9 mouse cellular contexts compared by ENCODE assay signal in genomic region chr12:13602414-13602813, GRCm38 (mm10).
DNase-seq lines count a peak whose midpoint lies in the region; ATAC-seq and TF ChIP-seq lines count a peak whose summit lies in the region.
"Had no signal": no experiment of that assay in that cellular context is flagged by ENCODE, and none has a peak within 500 bp of the region (broad histone marks: within the 10 kb centered on the region; RNA-seq: fewer than 3 reads in every experiment).

No protein-coding gene starts in this region.

- H3K9me3 ChIP-seq in heart, postnatal 0 days (replicated peaks; ENCODE audit: control insufficient read depth, low read length) = no peaks in the 10 kb centered on the region
- no peaks in the 10 kb centered on the region for H3K9me3 ChIP-seq in heart, embryonic 10.5 days
- no peaks in the 10 kb centered on the region for H3K9me3 ChIP-seq in hindbrain, embryonic 16.5 days (ENCODE audit: control insufficient read depth, low read length)
- H3K9me3 ChIP-seq: liver, embryonic 15.5 days had no signal

- TF ChIP-seq CTCF in heart, postnatal 0 days (IDR thresholded peaks at IDR 0.05; ENCODE audit: low read depth) = peak; percentile 51

- no peaks in the 10 kb centered on the region for H3K36me3 ChIP-seq in heart, postnatal 0 days (replicated peaks; ENCODE audit: control insufficient read depth, insufficient read depth, low read length)
- H3K36me3 ChIP-seq in heart, embryonic 10.5 days = no peaks in the 10 kb centered on the region
- H3K36me3 ChIP-seq in hindbrain, embryonic 16.5 days (ENCODE audit: control insufficient read depth, insufficient read depth, low read length) = no peaks in the 10 kb centered on the region
- H3K36me3 ChIP-seq: liver, embryonic 15.5 days had no signal

- ATAC-seq in heart, postnatal 0 days (ENCODE audit: insufficient read depth, low read depth) = peak; percentile 24; the same call in 1 of the 2 replicates
- 0 out of 2 replicates have a peak, but pooled peaks have one; percentile 31 for ATAC-seq in hindbrain, embryonic 16.5 days

- H3K4me1 ChIP-seq in heart, postnatal 0 days (ENCODE audit: control insufficient read depth, insufficient read depth) = no peaks in the 10 kb centered on the region
- H3K4me1 ChIP-seq in heart, embryonic 10.5 days = no peaks in the 10 kb centered on the region
- H3K4me1 ChIP-seq in hindbrain, embryonic 16.5 days (ENCODE audit: control insufficient read depth, insufficient read depth, low read depth, low read length) = no peaks in the 10 kb centered on the region
- H3K4me1 ChIP-seq: liver, embryonic 15.5 days had no signal

- no peak for TF ChIP-seq EP300 in heart, postnatal 0 days (IDR thresholded peaks at IDR 0.05; ENCODE audit: low read depth)

- no peak overlapping the region for H3K4me2 ChIP-seq in heart, postnatal 0 days (ENCODE audit: low read depth, low read length)
- no peak overlapping the region for H3K4me2 ChIP-seq in hindbrain, embryonic 16.5 days (ENCODE audit: low read length)
- H3K4me2 ChIP-seq: liver, embryonic 15.5 days had no signal

- H3K9ac ChIP-seq in heart, postnatal 0 days (replicated peaks; ENCODE audit: low read depth, low read length) = no peak overlapping the region
- no peak overlapping the region for H3K9ac ChIP-seq in hindbrain, embryonic 16.5 days (ENCODE audit: low read depth, low read length)
- H3K9ac ChIP-seq: liver, embryonic 15.5 days had no signal

- no peak overlapping the region for H3K27ac ChIP-seq in heart, postnatal 0 days (ENCODE audit: low read depth)
- no peak overlapping the region for H3K27ac ChIP-seq in heart, embryonic 10.5 days
- H3K27ac ChIP-seq in hindbrain, embryonic 16.5 days (ENCODE audit: low read depth, low read length) = no peak overlapping the region
- H3K27ac ChIP-seq: liver, embryonic 15.5 days had no signal

- no peaks in the 10 kb centered on the region for H3K27me3 ChIP-seq in heart, postnatal 0 days (ENCODE audit: control insufficient read depth, insufficient read depth, low read length)
- no peaks in the 10 kb centered on the region for H3K27me3 ChIP-seq in heart, embryonic 10.5 days (ENCODE audit: insufficient read depth, poor library complexity, severe bottlenecking)
- H3K27me3 ChIP-seq in hindbrain, embryonic 16.5 days (replicated peaks; ENCODE audit: control insufficient read depth, insufficient read depth, low read length) = no peaks in the 10 kb centered on the region
- H3K27me3 ChIP-seq: liver, embryonic 15.5 days had no signal

- H3K4me3 ChIP-seq in heart, postnatal 0 days (ENCODE audit: low read depth, low read length) = no peak overlapping the region
- H3K4me3 ChIP-seq in heart, embryonic 10.5 days = no peak overlapping the region
- H3K4me3 ChIP-seq in hindbrain, embryonic 16.5 days (ENCODE audit: low read length) = no peak overlapping the region
- H3K4me3 ChIP-seq: liver, embryonic 15.5 days had no signal

- peak; percentile 18 for DNase-seq in heart, postnatal 0 days (ENCODE audit: low spot score)
- no peak for DNase-seq in heart, embryonic 10.5 days (ENCODE audit: low spot score)
- DNase-seq in 3T3-L1 (ENCODE audit: low read depth, low spot score) = peak; percentile 51
- peak; percentile 36 for DNase-seq in ZHBTc4 (ENCODE audit: low read depth, low spot score)
- no peak for DNase-seq in thymus, postnatal 14 days
- no peak for DNase-seq in layer of hippocampus, adult 9-11 months
- DNase-seq in spleen, postnatal 4 days (ENCODE audit: low spot score in 2 of 2) = no peak

Comparison
In these comparisons a context has a peak if more than half of its experiments do, and no peak if none do; other contexts are left out.
1. DNase-seq: peak in heart, postnatal 0 days (single experiment), 3T3-L1 (single experiment) and ZHBTc4 (single experiment); none in heart, embryonic 10.5 days (single experiment), thymus, postnatal 14 days (single experiment), layer of hippocampus, adult 9-11 months (single experiment) and spleen, postnatal 4 days (0 of 2).